Mouse (Mus musculus) adrenal gland, adult 8-10 months (tissue): Measurements from ENCODE around the gene Tcfl5. TPM values are rescaled to one million over a fixed set of nuclear protein-coding genes. Genes with fewer than 3 reads are reported as not detected.

Experiments
- DNase-seq: peaks from one replicate; pipeline ENCODE4 v3.0.0; 2022
- total RNA-seq, 4 experiments: library from RNA; stranded (reverse); gene quantifications; 2 replicates each; pipeline ENCODE4 v1.2.4; 2022

Tcfl5 gene
- total RNA-seq, result not detected

- no peak for DNase-seq
These were observed at the start of gene Tcfl5 for GRCm38 (mm10) chr2:180642555-180643260. TSS of gene Tcfl5 (minus strand) at chr2:180642708.

- DNase-seq, result no peak
These were observed 47.3 kb upstream of the Tcfl5 start for GRCm38 (mm10) chr2:180689841-180690240.

DNA sequence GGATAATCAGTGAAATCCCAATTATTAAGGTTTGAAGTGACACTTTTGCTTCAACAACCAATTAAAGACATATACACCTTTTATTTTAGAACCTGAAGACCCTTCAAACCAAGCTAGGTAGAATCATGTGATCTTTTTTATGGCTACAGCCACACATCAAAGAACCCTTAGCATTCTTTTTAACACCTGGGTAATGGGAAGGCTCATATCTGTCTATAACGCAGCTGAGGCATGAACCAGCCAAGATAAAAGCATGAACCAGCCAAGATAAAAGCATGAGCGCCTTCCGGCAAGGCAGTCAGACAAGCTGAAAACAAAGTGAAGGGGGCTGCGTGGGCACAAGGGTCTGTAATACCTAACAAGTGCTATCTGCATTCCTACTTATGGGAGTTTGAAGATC is 41.5 kb upstream of the Tcfl5 start:
- no peak for DNase-seq

- DNase-seq, result no peak
These were observed 41.0 kb upstream of the Tcfl5 start for GRCm38 (mm10) chr2:180683524-180683923.

GRCm38 (mm10) chr2:180681225-180681624 is 38.7 kb upstream of the Tcfl5 start:
- no peak for DNase-seq

GRCm38 (mm10) chr2:180678609-180679140 is 36.2 kb upstream of the Tcfl5 start:
- peak; percentile 31 for DNase-seq

GRCm38 (mm10) chr2:180676706-180677105 is 34.2 kb upstream of the Tcfl5 start:
- no peak for DNase-seq

DNA sequence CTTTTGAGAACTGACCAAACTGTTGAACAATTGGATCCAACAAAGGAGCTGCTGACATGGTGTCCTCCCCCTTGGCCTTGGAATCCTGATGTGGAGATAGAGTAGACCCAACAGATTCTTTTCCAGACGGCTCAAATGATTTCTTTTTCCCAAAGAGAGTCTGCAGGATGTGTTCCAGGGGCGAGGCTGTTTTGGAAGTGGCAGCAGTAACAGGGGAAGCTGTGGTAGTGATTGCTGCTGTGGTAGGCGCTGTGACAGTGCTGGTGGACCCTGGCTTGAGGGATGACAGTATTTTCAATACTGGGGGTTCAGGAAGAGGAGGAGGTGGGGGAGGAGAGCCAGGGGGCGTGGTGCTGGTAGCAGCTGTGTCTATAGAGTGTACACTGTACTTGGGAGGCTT is 19.5 kb upstream of the Tcfl5 start:
- DNase-seq, result no peak

DNA sequence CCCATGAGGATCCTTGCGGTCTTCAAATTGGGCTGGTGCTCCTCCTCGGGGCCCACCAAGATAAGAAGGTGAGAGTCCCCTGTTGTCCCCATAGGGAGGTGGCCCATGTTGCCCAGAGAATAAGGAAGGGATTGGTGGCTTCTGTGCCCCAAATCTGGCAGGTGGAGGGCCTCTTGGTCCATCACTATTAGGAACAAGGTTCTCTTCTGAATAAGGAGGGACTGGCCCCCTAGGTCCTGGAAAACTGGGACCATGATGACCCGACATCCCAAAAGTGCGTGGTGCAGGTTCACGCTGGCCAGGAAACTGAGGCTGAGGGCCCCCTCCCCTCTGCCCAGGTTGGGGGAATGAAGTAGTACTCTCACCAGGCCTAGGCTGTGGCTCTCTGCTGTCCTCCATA is 18.0 kb upstream of the Tcfl5 start:
- DNase-seq, result no peak

- DNase-seq, result no peak
These were observed 17.0 kb upstream of the Tcfl5 start for GRCm38 (mm10) chr2:180659353-180660150.

GRCm38 (mm10) chr2:180658381-180658780 is 15.9 kb upstream of the Tcfl5 start:
- DNase-seq, result no peak

DNA sequence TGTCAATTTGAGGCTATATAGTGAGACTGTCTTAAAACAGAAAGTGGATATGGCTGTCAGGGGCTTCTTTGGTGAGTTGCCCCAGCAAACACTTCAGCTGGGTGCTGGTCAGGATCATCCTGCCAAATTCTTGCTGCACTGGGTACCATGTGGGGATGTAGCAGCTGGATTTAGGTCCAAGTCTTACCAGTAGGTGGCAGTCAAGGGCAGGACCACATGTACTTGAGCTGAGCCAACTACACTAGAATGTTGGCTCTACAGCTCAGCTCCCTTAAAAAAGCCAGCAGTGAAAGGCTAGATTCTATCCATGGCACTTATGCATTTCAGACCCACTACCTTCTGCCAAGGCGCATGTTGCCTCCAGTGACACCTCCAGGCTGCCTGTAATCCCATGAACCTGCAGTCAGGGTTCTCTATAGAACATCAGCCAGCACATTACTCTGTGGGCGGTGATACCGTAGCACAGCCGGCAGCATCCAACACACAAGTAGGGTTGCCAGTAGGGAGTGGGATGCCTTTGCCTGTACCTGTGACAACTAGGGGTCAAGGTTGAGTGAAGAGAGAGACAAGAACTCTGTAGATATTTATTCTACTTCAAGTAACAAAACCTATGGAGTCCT is 15.0 kb upstream of the Tcfl5 start:
- DNase-seq, result peak; percentile 43

DNA sequence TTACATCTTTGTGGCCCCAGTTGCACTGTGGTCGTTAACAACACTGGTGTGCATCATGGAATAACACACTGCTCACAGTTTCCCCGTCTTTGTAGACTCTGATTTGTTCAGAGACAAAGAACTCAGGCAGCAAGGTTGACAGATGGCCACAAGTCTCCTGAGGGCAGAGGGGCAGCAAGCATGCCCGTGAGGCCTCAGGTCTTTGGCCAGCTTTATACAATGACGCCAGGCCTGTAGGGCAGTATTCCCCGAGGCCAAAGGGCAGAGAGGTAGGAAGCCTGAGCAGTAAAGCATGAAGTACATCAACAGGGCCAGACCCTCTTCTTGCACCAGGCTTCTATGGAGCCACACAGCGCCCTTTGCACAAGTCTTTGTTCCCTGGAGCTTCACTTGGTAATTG is 12.6 kb upstream of the Tcfl5 start:
- DNase-seq, result no peak

GRCm38 (mm10) chr2:180654666-180655065 is 12.2 kb upstream of the Tcfl5 start:
- DNase-seq, result no peak

GRCm38 (mm10) chr2:180646841-180647240 is 4.3 kb upstream of the Tcfl5 start:
- DNase-seq, result no peak

DNA sequence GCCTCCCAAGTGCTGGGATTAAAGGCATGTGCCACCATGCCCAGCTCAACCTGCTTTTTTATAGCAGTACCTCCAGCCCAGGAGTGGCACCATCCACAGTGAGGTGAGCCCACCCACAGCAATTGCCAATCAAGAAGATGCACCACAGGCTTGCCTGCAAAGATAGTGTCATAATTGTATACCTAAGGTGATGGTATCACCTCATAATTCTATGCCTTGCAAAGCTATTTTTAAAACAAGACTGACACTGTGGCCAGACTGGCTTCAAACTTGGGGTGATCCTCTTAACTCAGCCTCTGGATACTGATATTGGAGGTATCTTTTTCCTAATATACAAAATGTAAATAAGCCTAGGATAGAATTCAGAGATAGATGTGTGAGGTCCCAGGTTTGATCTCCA is 1.1 kb upstream of the Tcfl5 start:
- no peak for DNase-seq

GRCm38 (mm10) chr2:180641576-180642554 is 643 bp downstream of the Tcfl5 start:
- DNase-seq, result no peak

GRCm38 (mm10) chr2:180611882-180612281 is 30.6 kb downstream of the Tcfl5 start:
- no peak for DNase-seq

DNA sequence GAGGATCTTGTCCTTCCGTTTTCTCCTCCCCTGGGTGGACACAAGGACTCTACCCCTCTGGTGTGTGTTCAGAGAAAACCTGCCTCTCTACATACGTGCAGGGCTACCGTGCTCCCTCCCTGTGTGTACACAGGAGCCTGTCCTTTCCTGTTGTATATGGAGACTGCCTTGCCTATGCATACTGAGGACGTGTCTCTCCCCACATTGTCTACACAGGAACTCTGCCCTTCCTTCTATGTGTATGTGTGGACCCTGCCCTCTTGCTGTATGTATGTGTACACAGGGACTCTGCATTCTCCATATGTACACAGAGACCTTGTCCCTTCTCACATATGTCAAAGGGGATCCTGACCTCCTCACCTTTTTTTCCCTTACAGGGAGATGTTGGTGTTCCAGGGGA is 32.2 kb downstream of the Tcfl5 start:
- DNase-seq, result no peak

DNA sequence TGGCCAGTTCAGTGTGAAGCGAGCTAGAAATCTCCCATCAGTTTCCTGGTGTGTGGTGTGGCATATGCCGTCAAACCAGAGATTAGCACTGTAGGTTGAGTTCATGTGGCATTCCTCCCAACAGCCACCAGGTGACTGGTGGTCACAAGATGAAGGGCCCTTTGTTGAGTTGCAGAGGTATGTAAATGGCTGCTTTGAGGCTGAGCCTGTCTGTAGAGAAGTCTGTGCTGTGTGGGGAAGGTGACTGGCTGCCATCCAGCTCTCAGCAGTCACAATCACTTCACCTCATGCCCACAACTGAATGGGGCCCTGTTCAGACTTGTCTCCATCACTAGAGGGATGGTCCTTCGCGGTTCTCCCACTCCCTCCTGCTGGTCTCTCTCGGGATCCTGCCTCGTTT is 37.7 kb downstream of the Tcfl5 start:
- no peak for DNase-seq

DNA sequence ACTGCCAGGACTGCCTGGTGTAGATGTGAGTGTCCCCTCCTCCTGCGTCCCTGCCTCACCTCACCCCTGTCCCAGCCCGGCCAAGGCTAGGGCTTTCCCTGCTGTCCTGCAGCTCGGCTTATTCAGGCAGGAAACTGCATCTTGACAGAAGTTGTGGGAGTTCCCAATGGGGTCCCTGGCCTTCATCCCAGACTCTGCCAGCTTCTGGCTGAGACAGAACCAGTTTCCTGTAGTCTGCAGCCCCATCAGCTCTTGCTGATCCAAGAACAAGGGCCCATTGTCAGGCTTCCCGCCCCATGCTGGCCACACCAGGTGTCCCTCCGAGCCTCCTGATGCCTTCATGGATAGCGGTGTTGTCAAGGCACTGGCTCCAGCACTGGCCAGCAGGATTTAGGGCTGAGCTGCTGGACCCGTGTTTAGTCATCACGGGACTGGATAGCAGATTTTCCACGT is 41.9 kb downstream of the Tcfl5 start:
- DNase-seq, result no peak

DNA sequence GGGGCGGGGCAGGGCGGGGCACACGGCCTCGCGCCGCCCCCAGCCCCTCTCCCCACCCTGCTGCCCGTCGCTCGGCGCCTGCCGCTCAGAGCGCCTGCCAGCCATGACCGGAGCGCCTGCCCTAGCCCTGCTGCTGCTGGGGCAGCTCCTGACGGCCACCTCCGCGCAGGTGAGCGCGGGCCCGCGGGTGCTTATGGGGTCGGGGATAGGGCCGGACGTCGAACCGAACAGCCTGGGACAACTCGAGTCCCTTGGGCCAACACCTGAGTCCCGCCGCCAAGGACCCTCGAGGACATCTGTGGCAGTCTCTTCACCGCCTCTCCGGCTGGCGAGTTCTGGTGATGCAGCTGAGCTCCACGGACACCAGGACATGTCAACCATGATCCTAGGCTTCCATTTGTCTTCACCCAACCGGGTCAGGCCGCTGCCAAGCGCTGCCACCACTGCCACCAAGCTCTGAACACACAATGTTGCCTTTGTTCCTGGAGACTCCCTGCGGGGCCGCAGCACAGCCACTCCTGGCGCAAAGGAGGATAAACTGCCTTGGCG is 44.3 kb downstream of the Tcfl5 start:
- DNase-seq, result no peak
